Mouse (Mus musculus) lung, postnatal 14 days (tissue): ENCODE results near the gene Cd151.
A peak's percentile ranks its signal among the peaks of the same experiment; 100 is the strongest.

ENCODE experiments used
- DNase-seq: peaks from one replicate; pipeline ENCODE4 v3.0.0; 2021

The Cd151 gene

GRCm38 (mm10) chr7:141475805-141476158 lies 8.6 kb downstream of the Cd151 start:
- DNase-seq, result no peak

- peak; percentile 86 for DNase-seq
Observed at GRCm38 (mm10) chr7:141476226-141476980, 9.2 kb downstream of the Cd151 start.

GRCm38 (mm10) chr7:141476981-141477370 lies 9.8 kb downstream of the Cd151 start:
- no peak for DNase-seq

DNA sequence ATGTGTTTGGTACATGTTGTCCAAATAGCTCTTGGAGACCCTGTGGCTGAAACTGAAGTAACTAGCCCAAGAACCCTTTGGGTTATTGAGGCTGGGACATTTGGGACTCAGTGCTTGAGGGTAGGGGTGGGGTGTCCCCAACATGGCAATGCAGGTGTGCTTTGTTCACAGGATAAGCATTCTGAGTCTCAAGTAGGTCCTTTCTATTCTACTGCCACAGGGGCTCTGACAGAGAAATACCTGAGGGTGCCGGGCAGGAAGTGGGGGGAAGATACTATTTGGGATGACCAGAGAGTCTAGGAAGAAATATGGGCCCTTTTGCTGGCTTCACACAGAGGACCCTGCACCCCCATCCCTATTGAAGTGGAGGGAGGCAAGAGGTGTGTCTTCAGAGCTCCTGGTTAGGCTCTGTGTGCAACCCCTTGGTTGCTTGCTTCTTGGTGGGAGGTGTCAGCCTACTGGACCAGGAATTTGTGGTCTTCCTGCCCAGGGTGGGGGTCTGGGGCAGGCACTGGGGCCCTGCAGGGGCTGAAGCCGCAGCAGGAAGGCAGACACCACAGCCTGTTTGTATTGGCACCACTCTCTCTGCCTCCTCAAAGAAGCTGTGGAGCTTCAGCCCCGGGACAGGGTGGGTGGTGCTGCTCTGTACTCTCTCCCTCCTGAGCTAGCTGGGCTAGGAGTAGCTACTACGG lies 10.5 kb downstream of the Cd151 start:
- DNase-seq, result no peak

DNA sequence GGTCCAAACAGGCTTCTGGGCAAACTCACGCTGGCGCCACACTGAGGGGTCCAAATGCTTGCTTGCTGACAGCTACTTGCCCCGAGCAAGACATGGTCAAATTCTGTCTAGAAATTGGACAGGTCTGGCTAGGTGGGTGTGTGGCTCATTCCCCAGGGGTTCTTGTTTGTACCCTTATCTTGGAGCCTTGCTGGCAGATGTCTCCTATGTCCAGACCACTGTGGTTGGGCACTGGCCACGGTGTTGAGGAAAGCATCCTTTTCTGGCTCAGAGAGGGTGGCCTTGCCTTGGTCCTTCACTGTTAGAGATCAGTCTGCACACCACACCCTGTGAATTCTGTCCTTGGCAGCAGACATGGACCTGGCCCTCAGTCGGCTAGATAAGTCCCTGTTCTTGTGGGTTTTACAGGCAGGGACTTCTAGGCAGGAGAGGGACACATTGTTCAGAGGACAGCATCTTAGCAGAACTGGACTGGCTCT lies 11.1 kb downstream of the Cd151 start:
- no peak for DNase-seq

- peak; percentile 75 for DNase-seq
Observed at GRCm38 (mm10) chr7:141480842-141481497, 13.8 kb downstream of the Cd151 start.

DNA sequence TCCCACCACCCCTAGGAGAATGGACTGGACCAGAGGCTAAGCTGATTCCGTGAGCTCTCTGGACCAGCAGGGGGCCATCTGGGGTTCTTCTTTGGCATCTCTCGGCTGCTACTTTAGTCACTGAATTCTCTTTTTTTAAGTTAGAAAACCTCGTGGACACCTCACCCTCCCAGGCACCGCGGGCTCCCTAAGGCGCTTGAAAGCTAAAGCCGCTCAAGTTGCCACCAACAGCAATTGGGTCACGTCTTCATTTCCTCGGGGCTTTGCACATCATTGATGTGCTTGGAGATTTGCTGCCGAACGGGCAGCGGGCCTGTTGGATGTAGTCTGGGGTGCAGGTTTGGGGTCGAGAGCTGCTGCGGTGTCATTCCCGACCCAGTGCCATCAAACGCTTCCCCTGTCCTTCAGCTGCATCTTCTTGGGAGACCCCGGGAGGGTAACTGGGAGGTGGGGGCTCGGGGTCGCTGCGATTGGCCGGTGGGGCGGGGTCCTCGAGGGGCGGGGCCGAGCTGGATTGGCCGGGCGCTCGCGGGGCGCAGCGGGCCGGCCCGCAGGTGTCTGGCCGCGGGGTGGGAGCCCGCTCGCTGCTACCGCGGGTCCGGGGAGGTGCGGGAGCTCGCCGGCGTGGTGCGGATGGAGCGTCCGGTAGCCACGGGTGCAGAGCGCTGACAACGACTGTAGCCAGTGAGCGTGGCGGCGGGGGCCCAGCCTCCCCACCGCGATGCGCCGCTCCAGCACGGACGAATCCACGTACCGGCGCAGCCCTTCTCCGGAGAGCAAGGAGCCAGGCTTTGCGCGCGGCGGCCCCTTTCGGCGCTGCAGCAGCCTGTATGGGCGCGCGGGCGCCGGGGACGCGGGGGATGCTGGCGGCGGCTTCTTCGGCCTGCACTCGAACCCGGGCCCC lies 14.6 kb downstream of the Cd151 start:
- DNase-seq, result peak; percentile 58

DNA sequence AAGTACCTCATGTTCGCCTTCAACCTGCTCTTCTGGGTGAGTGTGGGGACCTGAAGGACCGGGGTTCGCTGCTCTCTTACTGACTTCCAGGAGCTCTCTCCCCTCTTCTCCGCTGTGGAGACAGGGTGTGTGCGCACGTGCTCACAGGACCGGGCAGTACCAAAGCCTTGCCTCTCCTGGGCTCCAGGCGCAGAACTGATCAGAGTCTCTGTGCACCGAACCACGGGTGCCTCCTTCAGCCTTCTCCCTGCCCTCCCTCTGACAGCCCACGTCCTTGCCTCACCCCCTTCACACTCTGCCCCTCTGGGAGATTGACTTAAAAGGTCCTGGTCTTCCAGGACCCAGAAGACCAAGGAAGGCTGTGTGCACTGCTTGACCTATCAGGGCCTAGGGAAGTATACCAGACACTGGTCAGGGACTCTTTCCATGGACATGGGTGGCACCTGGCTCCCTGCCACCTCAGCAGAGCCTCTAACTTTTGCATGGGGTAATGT lies 15.4 kb downstream of the Cd151 start:
- no peak for DNase-seq

DNA sequence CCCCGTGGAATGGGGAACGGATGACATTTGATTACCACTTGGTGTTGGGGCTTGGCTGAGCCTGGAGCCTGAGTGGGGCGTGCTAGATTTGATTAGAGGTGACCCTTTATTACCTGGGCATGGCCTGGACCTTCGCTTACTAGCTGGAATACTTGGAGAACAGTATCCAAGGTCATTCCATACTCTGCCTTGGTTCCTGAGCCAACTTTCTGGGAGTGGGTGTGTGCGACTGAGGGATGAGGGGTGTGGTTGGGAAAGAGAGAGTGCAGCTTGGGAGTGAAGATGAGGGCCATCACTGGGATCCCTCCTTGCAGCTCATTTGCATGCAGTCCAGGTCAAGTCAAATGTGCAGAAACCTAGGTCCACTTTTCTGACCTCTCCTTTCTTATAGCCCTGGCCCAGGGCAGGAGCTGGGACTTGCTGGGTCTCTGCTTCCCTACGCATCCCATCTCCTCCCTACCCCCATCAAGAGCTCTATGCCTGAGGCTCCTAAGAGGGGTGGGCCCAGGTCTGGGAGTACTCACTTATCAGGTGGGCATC lies 16.0 kb downstream of the Cd151 start:
- no peak for DNase-seq

DNA sequence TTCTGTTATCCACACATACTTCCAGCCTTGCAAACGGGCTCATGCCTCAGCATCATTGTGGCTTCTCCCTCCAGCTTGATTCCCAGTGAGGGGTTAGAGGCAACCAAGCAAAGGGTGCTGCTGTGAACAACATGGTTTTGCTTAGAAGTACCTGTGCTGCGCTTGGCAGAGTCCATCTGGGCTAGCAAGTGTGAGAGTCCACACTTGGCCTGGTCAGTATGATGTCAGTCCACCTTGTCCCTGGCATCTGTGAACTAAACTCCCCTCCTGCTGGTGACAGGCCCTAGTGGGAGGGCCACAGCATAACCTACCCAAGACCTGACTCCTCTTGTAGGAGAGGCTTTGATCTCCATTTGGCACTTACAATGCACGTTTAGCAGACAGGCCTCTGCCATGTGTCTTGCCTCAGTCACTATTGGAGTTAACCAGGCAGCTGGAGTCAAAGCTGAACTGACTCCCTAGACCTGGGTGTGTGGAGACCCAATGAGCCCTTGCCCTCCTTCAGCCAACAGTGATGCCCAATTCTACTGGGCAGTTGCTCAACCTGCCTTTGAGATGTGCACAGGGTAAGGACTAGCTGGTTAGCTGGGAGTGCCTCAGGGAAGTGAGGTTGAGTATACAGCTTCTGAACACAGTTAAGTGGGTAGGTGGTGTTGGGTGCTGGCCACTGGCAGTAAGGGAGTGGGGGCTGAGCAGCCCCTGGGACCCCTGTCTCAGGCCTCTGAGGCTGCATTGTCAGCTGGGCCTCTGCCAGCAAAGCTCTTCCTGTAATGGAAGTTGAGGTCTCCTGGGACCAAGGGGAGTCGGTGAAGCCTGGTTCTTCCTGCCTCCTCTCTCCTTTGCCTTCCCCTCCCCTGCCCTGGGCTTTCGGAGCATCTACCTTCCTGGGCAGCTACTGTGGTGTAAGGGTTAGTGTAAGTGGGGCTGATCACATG lies 17.3 kb downstream of the Cd151 start:
- DNase-seq, result no peak

GRCm38 (mm10) chr7:141485186-141485585 lies 18.0 kb downstream of the Cd151 start:
- no peak for DNase-seq

DNA sequence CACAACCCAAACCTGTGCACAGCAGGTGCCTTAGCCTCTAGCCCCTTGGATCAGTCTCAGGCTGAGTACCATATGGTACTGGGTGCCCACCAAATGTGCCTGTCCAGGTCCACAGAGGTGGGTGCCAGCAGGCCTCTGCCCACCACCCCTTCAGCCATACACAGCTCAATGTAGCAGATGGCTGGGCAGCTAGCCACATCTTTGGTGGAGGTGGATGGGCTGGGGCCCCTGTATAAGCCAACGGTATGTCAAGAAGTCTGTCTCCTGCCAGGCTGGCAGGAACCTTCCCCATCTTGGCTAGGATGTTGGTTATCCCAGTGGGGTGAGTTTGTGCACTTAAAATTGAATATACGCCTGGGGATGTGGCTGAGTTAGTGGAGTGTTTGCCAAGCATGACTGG lies 18.4 kb downstream of the Cd151 start:
- DNase-seq, result no peak

DNA sequence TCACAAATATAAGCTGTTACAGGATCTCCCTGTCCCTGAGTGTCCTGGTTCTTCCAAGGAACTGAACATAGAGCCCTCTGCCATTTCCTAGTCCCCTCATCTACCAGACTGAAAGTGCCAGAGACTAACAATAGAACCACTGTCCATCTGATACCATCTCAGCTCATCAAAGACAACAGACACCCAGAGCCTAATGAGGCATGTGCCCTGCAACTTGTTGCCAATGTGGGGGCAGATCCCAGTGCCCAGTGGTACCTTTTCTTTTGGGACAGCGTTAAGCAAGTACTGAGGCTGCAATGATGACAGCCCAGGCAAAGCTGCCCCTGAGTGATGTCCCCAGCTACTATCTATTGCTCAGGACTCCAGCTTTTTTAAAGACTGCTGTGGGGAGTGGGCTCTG lies 19.0 kb downstream of the Cd151 start:
- DNase-seq, result no peak

GRCm38 (mm10) chr7:141487141-141487540 lies 19.9 kb downstream of the Cd151 start:
- DNase-seq, result no peak

- DNase-seq, result no peak
Observed at GRCm38 (mm10) chr7:141491151-141491550, 24.0 kb downstream of the Cd151 start.

- no peak for DNase-seq
Observed at GRCm38 (mm10) chr7:141492738-141493137, 25.5 kb downstream of the Cd151 start.

GRCm38 (mm10) chr7:141493729-141494128 lies 26.5 kb downstream of the Cd151 start:
- DNase-seq, result no peak

- no peak for DNase-seq
Observed at GRCm38 (mm10) chr7:141495379-141495778, 28.2 kb downstream of the Cd151 start.

- no peak for DNase-seq
Observed at GRCm38 (mm10) chr7:141495940-141496339, 28.7 kb downstream of the Cd151 start.

DNA sequence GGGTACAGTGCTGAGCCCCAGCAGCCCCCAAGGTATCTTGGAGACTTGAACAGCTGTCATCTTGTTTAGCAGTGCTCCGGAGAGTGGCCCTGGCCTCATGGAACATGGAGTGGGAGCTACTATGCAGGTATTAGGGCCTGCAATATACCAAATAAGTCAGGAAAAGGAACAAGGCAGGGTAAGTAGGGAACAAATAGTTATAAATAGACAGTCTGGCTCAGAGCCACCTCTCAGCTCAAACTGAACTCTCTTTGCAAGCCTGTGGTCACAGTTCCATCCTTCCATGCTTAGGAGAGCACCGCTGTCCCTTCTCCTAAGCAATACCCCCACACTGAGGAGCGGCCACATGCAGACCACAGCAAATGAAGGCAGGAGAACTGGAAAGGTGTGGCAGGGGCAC lies 30.4 kb downstream of the Cd151 start:
- DNase-seq, result no peak
